Mouse (Mus musculus): ENCODE data around the gene Grik3.

Gene Grik3

DNA sequence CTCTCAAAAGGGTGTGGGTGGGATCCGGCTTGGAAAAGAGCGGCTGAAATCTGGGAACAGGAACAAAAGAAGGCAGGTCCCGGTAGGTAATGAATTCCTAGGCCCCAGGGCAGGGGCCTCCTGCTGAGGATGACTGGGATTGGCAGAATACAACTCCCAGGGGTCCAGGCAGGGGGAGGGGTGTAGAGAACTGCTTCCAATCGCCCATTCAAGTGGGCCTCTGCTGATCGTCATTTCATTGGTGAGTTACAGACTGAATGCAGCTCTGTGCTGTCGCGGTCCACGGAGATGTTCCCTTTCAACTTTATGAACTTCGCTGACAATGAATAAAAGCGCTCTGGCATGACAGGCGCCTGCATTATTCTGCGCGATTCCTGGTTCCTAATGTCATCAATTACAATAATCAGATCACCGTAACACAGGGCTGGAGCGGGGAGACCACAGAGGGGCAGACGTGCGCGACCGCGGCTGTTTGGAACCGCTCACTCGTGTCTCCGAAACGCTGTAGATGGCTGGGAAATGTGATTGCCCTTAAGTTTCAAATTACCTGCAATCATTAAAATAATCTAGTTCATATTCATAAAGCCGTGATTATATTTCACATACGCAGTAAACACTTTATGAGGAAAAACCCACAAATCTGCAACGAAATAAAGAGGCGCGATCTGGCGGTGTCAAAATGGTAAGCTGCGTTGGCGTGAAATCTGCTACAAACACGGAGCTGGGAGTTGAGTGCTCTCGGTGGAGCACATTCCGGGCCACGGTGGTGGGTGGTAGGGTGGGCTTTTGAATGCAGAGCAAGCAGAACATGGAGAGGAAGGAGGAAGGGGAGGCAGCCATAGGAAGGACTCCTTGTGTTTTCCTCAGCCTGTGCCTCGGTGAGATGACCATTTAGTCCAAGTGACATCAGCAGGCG, 239.1 kb downstream of the Grik3 start:
- DNase-seq = peak; percentile 61

DNA sequence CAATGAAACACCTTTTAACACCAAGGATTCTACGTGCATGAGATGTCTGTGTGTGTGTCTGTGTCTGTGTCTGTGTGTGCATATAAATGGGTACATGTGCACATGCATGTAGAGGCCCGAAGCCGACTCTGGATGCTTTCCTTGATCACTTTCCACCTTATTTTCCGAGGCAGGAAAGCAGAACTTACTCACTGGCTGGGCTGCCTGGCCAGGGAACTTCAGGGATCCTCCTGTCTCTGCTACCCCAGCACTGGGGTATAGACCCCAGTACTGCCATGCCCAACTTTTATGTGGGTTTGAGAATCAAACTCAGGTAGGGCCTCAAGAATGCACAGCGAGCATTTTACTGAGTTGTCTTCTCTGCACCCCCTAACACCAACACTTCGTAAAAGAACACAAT, 240.3 kb downstream of the Grik3 start:
- DNase-seq = no peak

DNA sequence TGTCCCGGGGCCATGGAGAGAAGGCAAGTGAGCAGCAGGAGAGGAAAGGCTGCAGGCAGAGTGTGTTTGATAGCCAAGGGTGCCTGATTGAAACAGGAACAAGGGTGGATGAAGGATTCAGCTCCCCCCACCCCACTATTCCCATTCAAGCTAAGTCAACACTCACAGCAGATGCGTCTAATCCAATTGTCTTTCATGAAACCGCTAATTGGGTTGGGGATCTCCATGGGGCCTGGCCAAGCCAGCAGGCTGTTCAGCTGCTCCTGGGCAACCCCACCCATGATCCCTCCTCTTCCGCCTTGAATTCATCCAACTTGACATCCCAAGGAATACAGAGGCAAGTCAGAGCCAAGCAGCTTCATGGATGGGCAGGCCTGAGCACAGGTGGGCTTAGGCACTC, 246.3 kb downstream of the Grik3 start:
- DNase-seq = peak; percentile 77

DNA sequence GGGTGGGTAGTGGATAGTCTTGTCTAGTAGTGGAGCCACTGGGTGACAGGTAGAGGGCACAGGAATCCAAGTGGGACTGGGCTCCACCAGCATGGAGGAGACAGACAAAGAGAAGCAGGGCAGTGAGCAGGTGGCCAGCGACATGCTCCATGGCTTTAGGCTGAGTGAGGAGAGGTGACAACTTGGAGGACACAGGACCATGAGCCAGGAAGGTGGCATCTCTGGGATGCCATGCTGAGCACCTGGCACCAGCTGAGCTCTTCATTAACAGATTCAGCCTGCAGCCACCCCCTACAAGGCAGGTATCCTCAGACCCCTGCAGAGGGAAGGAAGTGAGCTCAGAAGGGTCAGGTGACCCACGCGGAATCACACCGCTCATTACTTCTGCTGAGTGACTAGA, 248.3 kb downstream of the Grik3 start:
- DNase-seq = no peak

DNA sequence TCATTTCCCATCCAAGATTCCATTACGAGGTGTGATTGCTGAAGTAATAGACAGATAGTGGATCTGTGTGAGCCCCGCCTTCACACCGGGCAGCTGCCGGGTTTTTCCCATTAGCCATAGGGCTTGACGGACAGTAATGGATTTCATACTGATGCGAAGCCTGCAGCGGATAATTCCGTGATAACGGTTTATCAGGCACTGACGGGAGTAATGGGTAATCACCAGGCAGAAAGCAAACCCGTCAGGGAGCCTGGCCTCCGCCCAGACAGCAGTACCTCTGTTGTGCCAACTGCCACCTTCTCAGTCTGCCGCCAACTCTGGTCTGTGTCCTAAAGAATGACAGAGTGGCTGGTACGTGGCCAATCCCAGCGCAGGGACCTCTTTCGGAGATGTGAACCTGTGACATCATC, 251.7 kb downstream of the Grik3 start:
- no peak for DNase-seq

DNA sequence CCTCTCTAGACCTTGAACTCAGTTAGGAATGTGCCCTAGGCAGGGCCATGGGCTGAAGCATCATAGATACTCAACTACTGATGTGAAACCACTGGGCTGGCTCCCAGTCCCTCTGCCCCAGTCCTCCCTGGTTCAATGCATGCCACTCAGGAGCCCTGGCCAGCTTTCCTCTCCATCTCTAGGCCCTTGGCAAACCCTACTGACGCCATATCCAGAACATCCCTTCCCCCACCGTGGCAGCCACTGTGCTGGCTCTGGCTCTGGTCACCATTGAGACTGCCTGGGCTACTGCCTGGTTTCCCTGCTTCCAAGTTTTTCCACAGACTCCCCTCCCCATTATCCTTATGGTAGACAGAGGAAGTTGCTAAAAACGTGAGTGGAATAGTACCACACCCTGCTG, 255.4 kb downstream of the Grik3 start:
- no peak for DNase-seq

DNA sequence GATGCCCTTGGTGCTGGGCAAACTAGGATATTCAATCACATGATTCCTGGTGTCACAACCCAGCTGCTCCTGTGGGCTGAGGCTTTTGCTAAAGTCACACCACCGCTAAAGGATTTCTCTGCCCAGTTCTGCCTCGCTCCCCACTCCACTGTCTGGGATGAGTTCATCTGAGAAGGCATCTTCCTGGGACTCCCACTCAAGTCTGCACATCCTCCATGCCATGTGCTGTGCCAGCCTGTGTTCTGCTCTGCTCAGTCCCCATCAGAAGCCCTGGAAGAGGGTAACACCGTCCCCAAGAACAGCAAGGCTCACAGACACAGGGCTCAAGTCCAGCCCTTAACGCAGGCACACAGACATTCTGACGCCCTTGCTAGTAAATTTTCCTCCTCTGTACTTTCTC, 265.9 kb downstream of the Grik3 start:
- DNase-seq = no peak

DNA sequence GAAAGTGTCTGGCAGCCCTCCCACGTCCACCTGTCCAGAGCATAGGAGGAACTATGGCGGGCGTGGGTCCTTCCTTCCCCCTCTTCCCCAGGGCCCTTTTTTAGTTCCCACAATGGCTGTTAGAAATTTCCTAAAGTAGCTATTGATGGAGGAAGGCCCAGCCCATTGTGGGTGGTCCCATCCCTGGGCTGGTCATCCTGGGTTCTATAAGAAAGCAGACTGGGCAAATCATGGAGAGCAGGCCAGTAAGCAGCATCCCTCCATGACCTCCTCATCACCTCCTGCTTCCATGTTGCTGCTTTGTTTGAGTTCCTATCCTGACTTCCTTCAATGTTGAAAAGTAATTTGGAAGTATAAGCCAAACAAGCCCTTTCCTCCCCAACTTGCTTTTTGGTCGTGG, 269.8 kb downstream of the Grik3 start:
- DNase-seq = no peak

DNA sequence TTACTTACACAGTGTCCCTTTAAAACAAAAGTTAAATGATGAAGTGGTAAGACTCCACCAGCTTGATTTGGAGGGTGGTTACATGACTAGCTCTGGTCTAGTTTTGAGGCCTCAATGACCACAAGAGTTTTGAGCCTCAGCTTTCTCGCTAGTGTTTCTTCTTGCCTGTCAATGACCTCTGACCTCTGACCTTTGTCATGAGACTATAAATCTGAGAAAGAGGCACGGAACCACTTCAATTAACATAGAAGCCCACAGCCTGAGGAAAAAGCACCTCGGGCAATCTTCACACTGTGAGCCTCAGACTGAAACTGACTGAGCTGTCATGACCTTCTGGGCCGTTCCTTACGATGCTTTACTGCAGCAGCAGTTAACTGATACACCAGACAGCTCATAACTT, 272.6 kb downstream of the Grik3 start:
- DNase-seq = no peak
